In the genomic region with DNA sequence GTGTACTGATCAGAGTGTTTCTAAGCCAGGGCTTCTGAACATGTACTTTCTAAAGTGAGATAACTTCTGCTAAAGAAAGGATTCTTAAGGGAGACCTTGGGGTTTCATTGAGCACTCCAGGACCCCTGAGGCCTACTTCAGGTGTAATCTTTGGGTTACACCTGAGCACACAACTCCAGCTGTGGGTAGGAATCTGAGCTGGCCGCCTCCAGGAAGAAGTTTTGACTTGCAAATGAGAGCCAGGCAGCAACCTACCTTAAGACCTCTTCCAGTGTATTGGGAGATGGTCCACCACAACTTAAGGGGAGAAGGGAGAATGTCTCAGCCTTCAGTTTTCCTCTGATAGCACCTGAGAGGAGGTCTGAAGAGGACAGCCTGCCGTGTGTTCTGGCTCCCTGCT, we compare ENCODE assay signal across 27 mouse cellular contexts. TPM values are rescaled to one million over a fixed set of nuclear protein-coding genes. Genes with fewer than 3 reads are reported as not detected.
"Had no signal": no experiment of that assay in that cellular context is flagged by ENCODE, and none has a peak within 500 bp of the region (broad histone marks: within the 10 kb centered on the region; RNA-seq: fewer than 3 reads in every experiment).

No protein-coding gene starts in this region.

- H3K27me3 ChIP-seq: heart, embryonic 12.5 days; hindbrain, embryonic 12.5 days; intestine, embryonic 15.5 days; limb, embryonic 12.5 days had no signal

- H3K4me1 ChIP-seq: hindbrain, embryonic 10.5 days; hindbrain, embryonic 12.5 days; intestine, embryonic 15.5 days had no signal

- ATAC-seq: hindbrain, embryonic 16.5 days; intestine, embryonic 15.5 days; intestine, postnatal 0 days had no signal

- H3K27ac ChIP-seq: gastrocnemius, adult 2 months; heart, embryonic 10.5 days; hindbrain, embryonic 10.5 days; hindbrain, embryonic 12.5 days; hindbrain, embryonic 14.5 days; intestine, embryonic 15.5 days; limb, embryonic 10.5 days; limb, embryonic 12.5 days; liver, embryonic 14.5 days had no signal

- DNase-seq: gastrocnemius, adult 2 months; gastrocnemius, postnatal 10 days; gastrocnemius, postnatal 25 days; heart, adult 18-20 months; heart, postnatal 10 days; heart, postnatal 4 days; kidney, adult 18-20 months; kidney, adult 8-10 months; kidney, postnatal 10 days; kidney, postnatal 25 days; layer of hippocampus, adult 9-11 months; layer of hippocampus, postnatal 36 days; liver had no signal

- H3K4me2 ChIP-seq: heart, embryonic 12.5 days; hindbrain, embryonic 12.5 days; hindbrain, embryonic 14.5 days; intestine, embryonic 15.5 days; limb, embryonic 12.5 days; liver, embryonic 11.5 days had no signal

- H3K9ac ChIP-seq: hindbrain, embryonic 12.5 days; hindbrain, embryonic 14.5 days; intestine, embryonic 15.5 days; limb, embryonic 12.5 days; liver, embryonic 14.5 days had no signal

- H3K4me3 ChIP-seq: gastrocnemius, adult 2 months; heart, embryonic 10.5 days; heart, embryonic 12.5 days; hindbrain, embryonic 10.5 days; hindbrain, embryonic 12.5 days; intestine, embryonic 15.5 days; limb, embryonic 10.5 days; limb, embryonic 12.5 days had no signal

- H3K9me3 ChIP-seq: heart, embryonic 10.5 days; heart, embryonic 12.5 days; hindbrain, embryonic 10.5 days; hindbrain, embryonic 12.5 days; intestine, embryonic 15.5 days; limb, embryonic 10.5 days; limb, embryonic 12.5 days had no signal

RNA-seq across cellular contexts. Expression of gene Gm9918, which starts 56.2 kb away (rescaled TPM):
- polyA plus RNA-seq: heart, embryonic 12.5 days; hindbrain, embryonic 14.5 days; inflammation-experienced regulatory T-cells, adult 6 months; intestine, postnatal 0 days; large intestine, adult 2 months; liver, embryonic 11.5 days had no signal
